Mouse (Mus musculus): Measurements from ENCODE around the gene Ranbp6. TPM values are rescaled to one million over a fixed set of nuclear protein-coding genes. Genes with fewer than 3 reads are reported as not detected.

Gene Ranbp6
- total RNA-seq (2023) = 24.0 to 25.6 TPM (median 24.7 TPM) in 4 replicates

DNA sequence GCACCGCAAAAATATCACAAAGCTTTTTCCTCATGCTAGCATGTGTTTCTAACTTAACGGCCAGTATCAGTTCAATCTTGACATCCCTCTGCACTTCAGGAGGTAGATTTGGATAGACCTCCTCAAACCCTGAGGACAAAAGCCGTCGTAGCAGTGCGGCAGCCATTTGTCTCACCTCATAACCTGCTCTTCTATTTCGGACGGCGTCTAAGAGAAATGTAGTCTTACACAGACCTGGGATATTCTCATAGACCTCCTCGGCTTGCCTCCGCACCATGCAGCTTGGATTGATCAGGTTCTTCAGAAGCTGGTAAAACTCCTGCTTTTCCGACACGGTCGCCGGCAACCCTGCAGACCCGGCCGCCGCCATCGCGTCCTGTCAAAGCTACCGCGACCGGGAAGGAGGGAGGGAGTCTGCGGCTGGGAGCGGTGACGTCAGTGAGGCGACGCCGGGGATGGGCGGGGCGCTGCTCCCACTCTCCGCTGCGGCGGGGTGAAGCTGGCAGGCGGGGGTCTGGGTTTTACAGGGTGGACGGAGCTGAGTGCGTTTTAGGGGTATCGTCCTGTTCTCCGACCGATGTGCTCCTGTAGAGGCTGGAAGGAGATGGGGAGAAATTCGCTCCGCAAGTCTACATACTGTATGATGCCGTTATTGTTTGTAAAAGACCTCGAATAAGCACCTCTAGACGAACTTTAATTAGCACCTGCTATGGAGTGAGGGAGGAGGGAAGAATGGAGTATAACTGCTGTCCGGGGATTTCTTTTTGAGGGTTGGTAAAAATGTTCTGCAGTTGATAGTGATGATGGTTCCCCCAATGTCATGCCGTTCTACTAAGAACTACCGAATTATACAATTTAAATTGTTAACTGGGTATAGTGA lies at the start of gene Ranbp6:
Gene Ranbp6, minus strand, starts transcription at position 394 of the 880 bp plus-strand sequence.

DNA sequence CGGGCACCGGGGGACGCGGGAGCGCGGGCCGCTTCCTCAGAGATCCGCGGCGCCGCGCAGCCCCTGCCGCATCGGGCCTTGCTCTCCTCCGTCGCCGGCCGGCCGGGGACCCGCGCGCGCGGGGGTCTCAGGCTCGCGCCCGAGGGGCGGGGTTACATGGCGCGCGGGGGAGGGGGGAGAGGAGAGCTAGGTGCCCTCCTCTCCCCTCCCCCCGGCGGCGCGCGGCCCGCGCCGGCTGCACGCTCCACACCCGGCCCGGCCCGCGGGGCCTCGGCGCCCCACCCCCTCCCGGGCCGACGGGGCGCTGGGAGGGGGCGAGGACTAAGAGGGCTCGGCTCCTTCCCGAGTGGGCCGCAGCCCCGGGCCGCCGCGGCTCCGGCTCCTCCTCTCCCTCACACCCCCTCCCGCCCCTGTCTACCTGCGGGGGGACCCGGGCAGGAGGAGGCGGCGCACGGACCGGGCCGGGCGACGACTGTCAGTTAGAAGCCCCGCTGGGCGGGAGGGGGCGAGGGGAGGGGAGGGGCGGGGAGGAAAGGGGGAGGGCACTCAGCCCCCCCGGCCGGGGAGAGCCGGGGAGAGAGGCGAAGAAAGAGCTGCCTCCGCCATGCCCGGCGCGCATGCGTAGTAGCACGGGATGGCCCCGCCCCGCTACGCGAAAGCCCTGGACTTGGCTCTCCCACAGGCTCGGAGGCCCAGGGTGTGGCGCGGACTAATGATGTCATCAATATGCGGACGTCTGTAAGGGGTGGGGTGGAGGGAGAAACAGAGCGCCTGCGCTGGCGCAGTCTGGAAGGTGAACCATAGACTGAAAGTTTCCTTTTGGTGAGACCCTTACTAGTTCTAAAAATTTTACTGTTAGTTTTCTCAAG lies 6.6 kb downstream of the Ranbp6 start, which contains the start of gene 9930021J03Rik:
Gene 9930021J03Rik, minus strand, starts transcription at position 73 of the 869 bp plus-strand sequence.

Other genes starting within 250 kb of the Ranbp6 start
- 23.5 to 30.4 TPM (median 24.8 TPM) in 4 replicates for gene Ermp1, start 164.6 kb downstream of the Ranbp6 start, total RNA-seq (2023)
- gene Mlana, start 115.2 kb downstream of the Ranbp6 start, total RNA-seq (2023) = not detected in 4 replicates
- 28.7 to 35.8 TPM (median 33.3 TPM) in 4 replicates for gene 9930021J03Rik, start 7.0 kb downstream of the Ranbp6 start, total RNA-seq (2023)
- 0.36 TPM in 1 of 4 replicates, not detected in the others for gene Il33, start 112.1 kb upstream of the Ranbp6 start, total RNA-seq (2023)
- gene Trpd52l3, start 190.8 kb upstream of the Ranbp6 start, total RNA-seq (2023) = not detected in 4 replicates
- 73.8 to 84.0 TPM (median 82.4 TPM) in 4 replicates for gene Uhrf2, start 217.5 kb upstream of the Ranbp6 start, total RNA-seq (2023)